Mouse (Mus musculus): ENCODE data around the gene Vav2. TPM values are rescaled to one million over a fixed set of nuclear protein-coding genes. Genes with fewer than 3 reads are reported as not detected.

The Vav2 gene
- polyA plus RNA-seq, 1 experiment = 24.6 TPM

- TF ChIP-seq EP300 (IDR thresholded peaks at IDR 0.05; ENCODE audit: insufficient read depth, low read depth, low read length) = no peak
- peak; percentile 65 for TF ChIP-seq CTCF (IDR thresholded peaks at IDR 0.05; ENCODE audit: low read depth, low read length)
- no peak for TF ChIP-seq POLR2A (IDR thresholded peaks at IDR 0.05; ENCODE audit: insufficient read depth, low read length)
- Histone ChIP-seq H3K36me3 (ENCODE audit: control insufficient read depth, insufficient read depth, low read length, poor library complexity, severe bottlenecking) (no peaks in the 10 kb centered on the region), H3K27ac (ENCODE audit: insufficient read depth, low read length) (no peak overlapping the region), H3K4me1 (ENCODE audit: control insufficient read depth, insufficient read depth, low read length) (no peaks in the 10 kb centered on the region), H3K9ac (ENCODE audit: low read depth, poor library complexity, severe bottlenecking) (no peak overlapping the region), H3K27me3 (ENCODE audit: control insufficient read depth, insufficient read depth, low read length, poor library complexity, severe bottlenecking) (no peaks in the 10 kb centered on the region), H3K9me3 (replicated peaks; ENCODE audit: control insufficient read depth, insufficient read depth, low read length, poor library complexity, severe bottlenecking) (no peaks in the 10 kb centered on the region), H3K4me3 (ENCODE audit: low read depth, low read length) (no peak overlapping the region)
These were observed 145.8 kb downstream of the Vav2 start for GRCm38 (mm10) chr2:27280920-27281611.

GRCm38 (mm10) chr2:27278859-27279258, 148.0 kb downstream of the Vav2 start:
- Histone ChIP-seq H3K27me3 (ENCODE audit: control insufficient read depth, insufficient read depth, low read length, poor library complexity, severe bottlenecking) (no peaks in the 10 kb centered on the region), H3K4me1 (ENCODE audit: control insufficient read depth, insufficient read depth, low read length) (no peaks in the 10 kb centered on the region), H3K9ac (ENCODE audit: low read depth, poor library complexity, severe bottlenecking) (no peak overlapping the region), H3K4me3 (ENCODE audit: low read depth, low read length) (no peak overlapping the region), H3K9me3 (replicated peaks; ENCODE audit: control insufficient read depth, insufficient read depth, low read length, poor library complexity, severe bottlenecking) (no peaks in the 10 kb centered on the region), H3K27ac (ENCODE audit: insufficient read depth, low read length) (no peak overlapping the region), H3K36me3 (ENCODE audit: control insufficient read depth, insufficient read depth, low read length, poor library complexity, severe bottlenecking) (no peaks in the 10 kb centered on the region)
- TF ChIP-seq EP300 (IDR thresholded peaks at IDR 0.05; ENCODE audit: insufficient read depth, low read depth, low read length) (no peak), CTCF (IDR thresholded peaks at IDR 0.05; ENCODE audit: low read depth, low read length) (no peak), POLR2A (IDR thresholded peaks at IDR 0.05; ENCODE audit: insufficient read depth, low read length) (no peak)

- Histone ChIP-seq H3K9ac (ENCODE audit: low read depth, poor library complexity, severe bottlenecking) (no peak overlapping the region), H3K27ac (ENCODE audit: insufficient read depth, low read length) (no peak overlapping the region), H3K4me1 (ENCODE audit: control insufficient read depth, insufficient read depth, low read length) (no peaks in the 10 kb centered on the region), H3K27me3 (ENCODE audit: control insufficient read depth, insufficient read depth, low read length, poor library complexity, severe bottlenecking) (no peaks in the 10 kb centered on the region), H3K36me3 (ENCODE audit: control insufficient read depth, insufficient read depth, low read length, poor library complexity, severe bottlenecking) (no peaks in the 10 kb centered on the region), H3K9me3 (replicated peaks; ENCODE audit: control insufficient read depth, insufficient read depth, low read length, poor library complexity, severe bottlenecking) (no peaks in the 10 kb centered on the region), H3K4me3 (ENCODE audit: low read depth, low read length) (no peak overlapping the region)
- no peak for TF ChIP-seq CTCF (IDR thresholded peaks at IDR 0.05; ENCODE audit: low read depth, low read length)
- no peak for TF ChIP-seq POLR2A (IDR thresholded peaks at IDR 0.05; ENCODE audit: insufficient read depth, low read length)
- no peak for TF ChIP-seq EP300 (IDR thresholded peaks at IDR 0.05; ENCODE audit: insufficient read depth, low read depth, low read length)
These were observed 158.5 kb downstream of the Vav2 start for GRCm38 (mm10) chr2:27268325-27268724.

- Histone ChIP-seq H3K9ac (ENCODE audit: low read depth, poor library complexity, severe bottlenecking) (no peak overlapping the region), H3K4me1 (ENCODE audit: control insufficient read depth, insufficient read depth, low read length) (no peaks in the 10 kb centered on the region), H3K4me3 (ENCODE audit: low read depth, low read length) (no peak overlapping the region)
These were observed 161.0 kb downstream of the Vav2 start for GRCm38 (mm10) chr2:27265819-27266218.

GRCm38 (mm10) chr2:27262984-27263383, 163.8 kb downstream of the Vav2 start:
- Histone ChIP-seq H3K36me3 (ENCODE audit: control insufficient read depth, insufficient read depth, low read length, poor library complexity, severe bottlenecking) (no peaks in the 10 kb centered on the region), H3K4me3 (ENCODE audit: low read depth, low read length) (no peak overlapping the region), H3K9me3 (replicated peaks; ENCODE audit: control insufficient read depth, insufficient read depth, low read length, poor library complexity, severe bottlenecking) (no peaks in the 10 kb centered on the region; the same call in 1 of the 2 replicates), H3K27me3 (ENCODE audit: control insufficient read depth, insufficient read depth, low read length, poor library complexity, severe bottlenecking) (no peaks in the 10 kb centered on the region), H3K9ac (ENCODE audit: low read depth, poor library complexity, severe bottlenecking) (no peak overlapping the region), H3K4me1 (ENCODE audit: control insufficient read depth, insufficient read depth, low read length) (no peaks in the 10 kb centered on the region), H3K27ac (ENCODE audit: insufficient read depth, low read length) (no peak overlapping the region)
- TF ChIP-seq CTCF (IDR thresholded peaks at IDR 0.05; ENCODE audit: low read depth, low read length) = no peak
- no peak for TF ChIP-seq EP300 (IDR thresholded peaks at IDR 0.05; ENCODE audit: insufficient read depth, low read depth, low read length)
- no peak for TF ChIP-seq POLR2A (IDR thresholded peaks at IDR 0.05; ENCODE audit: insufficient read depth, low read length)

More at GRCm38 (mm10) chr2:27265819-27266218, 161.0 kb downstream of the Vav2 start:
- no peak overlapping the region for H3K27ac ChIP-seq (ENCODE audit: insufficient read depth, low read length)
- H3K27me3 ChIP-seq (ENCODE audit: control insufficient read depth, insufficient read depth, low read length, poor library complexity, severe bottlenecking) = no peaks in the 10 kb centered on the region
- no peaks in the 10 kb centered on the region for H3K36me3 ChIP-seq (ENCODE audit: control insufficient read depth, insufficient read depth, low read length, poor library complexity, severe bottlenecking)
- H3K9me3 ChIP-seq (replicated peaks; ENCODE audit: control insufficient read depth, insufficient read depth, low read length, poor library complexity, severe bottlenecking) = no peaks in the 10 kb centered on the region
- no peak for TF ChIP-seq EP300 (IDR thresholded peaks at IDR 0.05; ENCODE audit: insufficient read depth, low read depth, low read length)
- no peak for TF ChIP-seq POLR2A (IDR thresholded peaks at IDR 0.05; ENCODE audit: insufficient read depth, low read length)
- no peak for TF ChIP-seq CTCF (IDR thresholded peaks at IDR 0.05; ENCODE audit: low read depth, low read length)

GRCm38 (mm10) chr2:27251434-27251833, 175.4 kb downstream of the Vav2 start:
- Histone ChIP-seq H3K27ac (ENCODE audit: insufficient read depth, low read length) (no peak overlapping the region), H3K4me1 (ENCODE audit: control insufficient read depth, insufficient read depth, low read length) (no peaks in the 10 kb centered on the region), H3K36me3 (ENCODE audit: control insufficient read depth, insufficient read depth, low read length, poor library complexity, severe bottlenecking) (no peaks in the 10 kb centered on the region), H3K9ac (ENCODE audit: low read depth, poor library complexity, severe bottlenecking) (no peak overlapping the region), H3K4me3 (ENCODE audit: low read depth, low read length) (no peak overlapping the region), H3K27me3 (ENCODE audit: control insufficient read depth, insufficient read depth, low read length, poor library complexity, severe bottlenecking) (no peaks in the 10 kb centered on the region), H3K9me3 (replicated peaks; ENCODE audit: control insufficient read depth, insufficient read depth, low read length, poor library complexity, severe bottlenecking) (no peaks in the 10 kb centered on the region)
- TF ChIP-seq POLR2A (IDR thresholded peaks at IDR 0.05; ENCODE audit: insufficient read depth, low read length) (no peak), CTCF (IDR thresholded peaks at IDR 0.05; ENCODE audit: low read depth, low read length) (no peak), EP300 (IDR thresholded peaks at IDR 0.05; ENCODE audit: insufficient read depth, low read depth, low read length) (no peak)

All from ES-Bruce4 (cell line).